Mouse (Mus musculus): Measurements from ENCODE around the gene Gfod1.
A peak's percentile ranks its signal among the peaks of the same experiment; 100 is the strongest.

The Gfod1 gene

GRCm38 (mm10) chr13:43146515-43147258 is 157.3 kb downstream of the Gfod1 start:
- peak; percentile 78 for DNase-seq

All from kidney, adult 9 months (tissue).